Comparison of ENCODE assay signal across 17 mouse cellular contexts in the genomic region with DNA sequence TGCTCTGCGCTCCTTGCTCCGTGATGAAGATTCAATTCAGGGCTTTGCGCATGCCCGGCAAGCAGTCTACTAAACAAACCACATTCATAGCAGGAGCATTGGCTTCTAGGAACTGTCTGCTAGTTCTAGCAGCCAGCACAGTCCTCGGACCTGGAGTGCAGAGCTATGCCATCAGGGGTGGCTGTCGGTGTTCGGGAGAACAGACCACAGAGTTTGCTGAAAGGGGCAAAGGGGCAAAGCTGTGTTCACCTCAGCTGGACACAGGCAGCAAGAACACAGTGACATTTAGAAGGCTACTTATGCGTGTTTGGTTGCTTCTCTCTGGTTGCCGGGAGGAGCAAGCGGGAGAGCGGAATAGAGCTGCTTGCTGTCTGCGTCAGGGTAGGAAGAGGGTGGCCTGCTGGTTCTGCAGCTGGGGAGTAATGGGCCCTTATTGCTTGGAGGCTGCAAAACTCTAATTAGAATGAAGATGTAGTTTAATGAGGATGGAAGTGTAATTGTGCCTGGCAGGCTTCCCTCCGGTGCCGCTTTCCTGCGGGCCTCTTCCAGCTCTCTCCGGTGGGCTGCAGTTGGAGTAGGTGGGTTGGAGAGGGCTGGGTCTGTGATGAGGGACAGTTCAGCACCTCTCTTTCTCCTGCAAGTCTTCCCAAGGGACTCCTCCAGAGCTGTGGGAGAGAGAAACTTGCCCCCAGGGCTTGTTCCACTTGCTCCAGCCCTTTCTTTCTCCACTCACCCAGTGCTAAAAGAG. TPM values are rescaled to one million over a fixed set of nuclear protein-coding genes. Genes with fewer than 3 reads are reported as not detected.
DNase-seq lines count a peak whose midpoint lies in the region; ATAC-seq lines count a peak whose summit lies in the region.
"Had no signal": no experiment of that assay in that cellular context is flagged by ENCODE, and none has a peak within 500 bp of the region (broad histone marks: within the 10 kb centered on the region; RNA-seq: fewer than 3 reads in every experiment).

No protein-coding gene starts in this region.

- no peaks in the 10 kb centered on the region for H3K36me3 ChIP-seq in forebrain, embryonic 13.5 days (ENCODE audit: poor library complexity, severe bottlenecking)
- H3K36me3 ChIP-seq in forebrain, embryonic 11.5 days (ENCODE audit: control insufficient read depth, insufficient read depth, low read length): no peaks in the 10 kb centered on the region
- no peaks in the 10 kb centered on the region for H3K36me3 ChIP-seq in neural tube, embryonic 14.5 days (ENCODE audit: control insufficient read depth, insufficient read depth, low read length)
- H3K36me3 ChIP-seq: embryonic facial prominence, embryonic 13.5 days; heart, embryonic 15.5 days; limb, embryonic 10.5 days had no signal

- WGBS in forebrain, embryonic 13.5 days: 54% methylated on average over 16 of the region's 16 CpGs
- 71% methylated on average over 16 of the region's 16 CpGs for WGBS in forebrain, embryonic 11.5 days
- 48% methylated on average over 16 of the region's 16 CpGs for WGBS in neural tube, embryonic 14.5 days

- H3K9ac ChIP-seq in forebrain, embryonic 13.5 days: no peak overlapping the region; the same call in 1 of the 2 replicates
- H3K9ac ChIP-seq in forebrain, embryonic 11.5 days (ENCODE audit: low read length): no peak overlapping the region
- no peak overlapping the region for H3K9ac ChIP-seq in neural tube, embryonic 14.5 days (replicated peaks; ENCODE audit: low read depth, low read length)
- H3K9ac ChIP-seq: embryonic facial prominence, embryonic 13.5 days; heart, embryonic 15.5 days; liver, postnatal 0 days had no signal

- DNase-seq in forebrain, embryonic 11.5 days (ENCODE audit: low spot score): no peak
- DNase-seq in Muller cell, postnatal 12 days (ENCODE audit: inconsistent ontology term): peak; percentile 19
- DNase-seq in layer of hippocampus, adult 18-20 months (ENCODE audit: low spot score in 2 of 2): peak; percentile 16 to 54
- no peak for DNase-seq in kidney, postnatal 14 days
- no peak for DNase-seq in adrenal gland, postnatal 36 days
- DNase-seq: adrenal gland, postnatal 14 days; cerebellum, adult 8-10 months; gastrocnemius, postnatal 10 days; liver, postnatal 0 days had no signal

- H3K4me3 ChIP-seq in forebrain, embryonic 13.5 days: no peak overlapping the region
- H3K4me3 ChIP-seq in forebrain, embryonic 11.5 days (ENCODE audit: low read depth, low read length): no peak overlapping the region
- H3K4me3 ChIP-seq in neural tube, embryonic 14.5 days (ENCODE audit: low read depth, low read length): no peak overlapping the region
- H3K4me3 ChIP-seq: embryonic facial prominence, embryonic 13.5 days; heart, embryonic 15.5 days; limb, embryonic 10.5 days; megakaryocyte, embryonic 14.5 days had no signal

- H3K27me3 ChIP-seq in forebrain, embryonic 13.5 days: no peaks in the 10 kb centered on the region
- H3K27me3 ChIP-seq in forebrain, embryonic 11.5 days (ENCODE audit: control insufficient read depth, insufficient read depth, low read length): no peaks in the 10 kb centered on the region
- H3K27me3 ChIP-seq in neural tube, embryonic 14.5 days (ENCODE audit: control insufficient read depth, insufficient read depth, low read length): no peaks in the 10 kb centered on the region
- H3K27me3 ChIP-seq: embryonic facial prominence, embryonic 13.5 days; heart, embryonic 15.5 days had no signal

- H3K4me2 ChIP-seq in forebrain, embryonic 13.5 days: 0 out of 2 replicates have a peak overlapping the region, but pooled peaks have one; percentile 8
- H3K4me2 ChIP-seq in forebrain, embryonic 11.5 days (ENCODE audit: low read depth, low read length, severe bottlenecking): no peak overlapping the region
- 0 out of 2 replicates have a peak overlapping the region, but pooled peaks have one; percentile 16 for H3K4me2 ChIP-seq in neural tube, embryonic 14.5 days (ENCODE audit: low read depth, low read length)
- H3K4me2 ChIP-seq: embryonic facial prominence, embryonic 13.5 days; heart, embryonic 15.5 days had no signal

- H3K9me3 ChIP-seq in forebrain, embryonic 13.5 days (replicated peaks): 0 out of 2 replicates have a peak, but pooled peaks cover 4% of the 10 kb centered on the region
- no peaks in the 10 kb centered on the region for H3K9me3 ChIP-seq in forebrain, embryonic 11.5 days (ENCODE audit: control insufficient read depth, low read length)
- H3K9me3 ChIP-seq in neural tube, embryonic 14.5 days (ENCODE audit: control insufficient read depth, low read length): no peaks in the 10 kb centered on the region
- H3K9me3 ChIP-seq: embryonic facial prominence, embryonic 13.5 days; heart, embryonic 15.5 days; limb, embryonic 10.5 days; megakaryocyte, embryonic 14.5 days had no signal

- peaks cover 8% of the 10 kb centered on the region; the same call in 1 of the 2 replicates for H3K4me1 ChIP-seq in forebrain, embryonic 13.5 days
- no peaks in the 10 kb centered on the region for H3K4me1 ChIP-seq in forebrain, embryonic 11.5 days (replicated peaks; ENCODE audit: control insufficient read depth, insufficient read depth, low read length)
- H3K4me1 ChIP-seq in neural tube, embryonic 14.5 days (ENCODE audit: control insufficient read depth, insufficient read depth, low read length): 0 out of 2 replicates have a peak, but pooled peaks cover 3% of the 10 kb centered on the region
- H3K4me1 ChIP-seq: embryonic facial prominence, embryonic 13.5 days; heart, embryonic 15.5 days; megakaryocyte, embryonic 14.5 days had no signal

- H3K27ac ChIP-seq in forebrain, embryonic 13.5 days: no peak overlapping the region
- H3K27ac ChIP-seq in forebrain, embryonic 11.5 days (ENCODE audit: low read depth, low read length): no peak overlapping the region
- H3K27ac ChIP-seq in neural tube, embryonic 14.5 days (ENCODE audit: low read depth, low read length): peak overlapping the region; percentile 39
- H3K27ac ChIP-seq: embryonic facial prominence, embryonic 13.5 days; heart, embryonic 15.5 days; limb, embryonic 10.5 days had no signal

- no peak for ATAC-seq in forebrain, embryonic 13.5 days
- no peak for ATAC-seq in forebrain, embryonic 11.5 days (replicated peaks; ENCODE audit: low FRiP score)
- ATAC-seq in neural tube, embryonic 14.5 days (ENCODE audit: low read depth): peak; percentile 63; the same call in 1 of the 2 replicates
- no peak for ATAC-seq in erythroblast, adult 5-6 weeks (replicated peaks; ENCODE audit: low FRiP score, poor library complexity, severe bottlenecking)
- ATAC-seq: intestine, postnatal 0 days; liver, postnatal 0 days had no signal

RNA-seq across cellular contexts. Expression of a gene that starts 52.5 kb away (rescaled TPM):
- polyA plus RNA-seq in forebrain, embryonic 13.5 days (2015; fragmentation: Nextera tagmentation; extraction: Ambion mirVana): 6.7 and 7.2 TPM in 2 replicates
- polyA plus RNA-seq in forebrain, embryonic 11.5 days (2014; fragmentation: Nextera tagmentation; extraction: Ambion mirVana): 12.2 and 12.6 TPM in 2 replicates
- 10 to 100 TPM in 1 of 2 experiments, 1 to 10 TPM in 1; 8.8 to 10.5 TPM for total RNA-seq in layer of hippocampus, adult 18-20 months (2021)
- polyA plus RNA-seq in neural tube, embryonic 14.5 days (2014; fragmentation: Nextera tagmentation; extraction: Ambion mirVana): 8.8 and 13.5 TPM in 2 replicates
- total RNA-seq in erythroblast, adult 5-6 weeks (2015; ENCODE audit: low replicate concordance): 31.8 and 56.7 TPM in 2 replicates
- 17.1 and 27.1 TPM in 2 replicates for total RNA-seq in erythroblast, adult 5-6 weeks (2017; ENCODE audit: low replicate concordance)
- total RNA-seq in adrenal gland, postnatal 36 days (2021): 10 to 100 TPM; 33.8 to 34.6 TPM

Comparison
In these comparisons a context has a peak if more than half of its experiments do, and no peak if none do; other contexts are left out.
1. DNase-seq: peak in Muller cell, postnatal 12 days (single experiment) and layer of hippocampus, adult 18-20 months (2 of 2); none in forebrain, embryonic 11.5 days (single experiment), kidney, postnatal 14 days (single experiment) and adrenal gland, postnatal 36 days (0 of 2).